Mouse (Mus musculus): Measurements from ENCODE around the gene Vmn1r6. TPM values are rescaled to one million over a fixed set of nuclear protein-coding genes. Genes with fewer than 3 reads are reported as not detected.
"Not testable (repeated sequence)": the region's sequence is repeated elsewhere in the genome, so short reads cannot be mapped to it uniquely, and the experiment has no call there.

Gene Vmn1r6
- total RNA-seq (2021), result not detected
- long read RNA-seq, result 0 reads

DNA sequence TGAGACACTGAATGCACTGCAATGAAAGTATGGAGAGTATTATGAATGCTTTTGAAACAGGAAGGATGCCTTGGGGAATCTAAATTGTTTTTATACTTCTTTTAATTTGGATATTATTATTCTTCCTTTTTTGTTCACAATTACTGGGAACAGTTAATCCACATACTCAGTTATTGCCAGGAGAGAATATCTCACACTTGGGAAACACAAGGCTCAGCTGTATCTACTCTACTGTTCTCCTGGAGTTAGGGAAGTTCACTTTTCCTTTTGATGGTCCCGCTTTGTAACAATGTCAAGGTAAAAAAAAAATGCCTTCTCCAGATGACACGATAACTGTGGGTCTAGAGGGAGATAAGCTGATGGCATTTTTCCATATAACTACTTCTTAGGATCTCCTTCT lies at the start of gene Vmn1r6:
Gene Vmn1r6 (plus strand): TSS at position 301 of the 400 bp plus-strand sequence.
- DNase-seq (ENCODE audit: low spot score in 2 of 2), result no peak

GRCm38 (mm10) chr6:56956436-56956835 lies 40.6 kb upstream of the Vmn1r6 start:
- no peak for DNase-seq (ENCODE audit: low spot score in 2 of 2)

DNA sequence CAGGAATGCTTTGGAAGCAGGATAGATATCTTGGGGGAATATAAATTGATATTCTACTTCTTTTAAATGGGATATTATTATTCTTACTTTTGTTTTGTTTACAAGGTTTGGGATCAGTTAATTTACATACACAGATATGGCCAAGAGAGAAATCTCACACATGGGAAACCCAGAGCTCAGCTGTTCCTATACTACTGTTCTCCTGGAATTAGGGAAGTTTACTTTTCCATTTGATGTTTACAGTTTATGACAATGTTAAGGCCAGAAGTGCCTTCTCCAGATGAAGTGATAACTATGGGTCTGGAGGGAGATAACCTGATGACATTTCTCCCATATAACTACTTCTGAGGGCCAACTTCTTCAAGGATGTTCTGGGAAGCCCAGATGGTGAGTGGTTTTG lies 27.1 kb upstream of the Vmn1r6 start, which contains the start of gene Vmn1r5:
Gene Vmn1r5 (plus strand): TSS at position 301 of the 400 bp plus-strand sequence.
- DNase-seq (ENCODE audit: low spot score in 2 of 2), result no peak

GRCm38 (mm10) chr6:57025224-57025623 lies 28.2 kb downstream of the Vmn1r6 start, which contains the start of gene Vmn1r7:
Gene Vmn1r7 (minus strand): TSS chr6:57025324.
- not testable (repeated sequence) for DNase-seq (ENCODE audit: low spot score in 2 of 2)

DNA sequence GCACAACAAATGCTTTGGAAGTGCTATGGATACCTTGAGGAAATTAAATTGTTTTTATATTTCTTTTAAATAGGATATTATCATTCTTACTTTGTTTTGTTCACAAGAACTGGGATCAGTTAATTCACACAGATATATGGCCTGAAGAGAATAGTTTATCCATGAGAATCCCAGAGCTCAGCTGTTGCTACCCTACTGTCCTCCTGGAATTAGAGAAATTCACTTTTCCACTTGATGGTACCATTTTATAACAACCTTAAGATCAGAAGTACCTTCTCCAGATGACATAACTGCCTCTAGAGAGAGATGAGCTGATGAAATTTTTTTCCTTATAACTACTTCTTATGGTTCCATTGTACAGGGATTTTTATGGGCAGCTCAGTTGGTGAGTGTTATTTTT lies 34.9 kb downstream of the Vmn1r6 start, which contains the start of gene Vmn1r8:
Gene Vmn1r8 (plus strand): TSS at position 301 of the 400 bp plus-strand sequence.
- no peak for DNase-seq (ENCODE audit: low spot score in 2 of 2)

DNA sequence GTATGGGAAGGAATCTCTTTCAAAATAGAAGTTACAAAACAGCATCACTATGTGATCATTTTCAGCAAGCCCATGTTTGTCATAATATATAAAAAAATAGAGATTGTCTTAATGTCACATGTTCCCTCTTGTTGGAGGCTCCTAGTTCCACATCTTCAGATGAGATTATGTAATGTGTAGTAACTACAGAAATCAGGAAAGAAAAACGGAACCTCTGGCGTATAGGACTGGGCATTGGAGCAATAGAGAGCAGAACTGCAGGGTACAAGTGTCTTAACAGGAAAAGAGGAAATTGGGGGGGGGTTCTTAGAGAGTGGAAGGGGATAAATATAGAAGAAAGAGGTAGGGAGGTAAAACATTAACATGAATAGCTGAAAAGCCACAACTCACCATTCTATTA lies 37.6 kb downstream of the Vmn1r6 start:
- DNase-seq (ENCODE audit: low spot score in 2 of 2), result no peak

Other genes starting within 250 kb of the Vmn1r6 start
- 10 to 100 TPM; 52.9 to 55.2 TPM for gene Kbtbd2, start 199.4 kb upstream of the Vmn1r6 start, total RNA-seq (2021)
- gene Fkbp9, start 165.2 kb upstream of the Vmn1r6 start, total RNA-seq (2021), result 10 to 100 TPM; 30.2 to 30.5 TPM
- 10 to 100 TPM; 38.2 to 38.6 TPM for gene Nt5c3, start 73.3 kb upstream of the Vmn1r6 start, total RNA-seq (2021)
- gene Vmn1r4, start 73.2 kb upstream of the Vmn1r6 start, total RNA-seq (2021), result under 1 TPM; 0.20 to 0.43 TPM
- not detected for gene Vmn1r5, start 27.0 kb upstream of the Vmn1r6 start, total RNA-seq (2021)
- gene Vmn1r7, start 28.1 kb downstream of the Vmn1r6 start, total RNA-seq (2021), result not detected
- gene Vmn1r8, start 35.0 kb downstream of the Vmn1r6 start, total RNA-seq (2021), result not detected
- gene Vmn1r9, start 69.5 kb downstream of the Vmn1r6 start, total RNA-seq (2021), result not detected
- gene Vmn1r10, start 112.2 kb downstream of the Vmn1r6 start, total RNA-seq (2021), result not detected
- gene Vmn1r11, start 136.2 kb downstream of the Vmn1r6 start, total RNA-seq (2021), result not detected
- gene Vmn1r12, start 159.7 kb downstream of the Vmn1r6 start, total RNA-seq (2021), result not detected
- not detected for gene Vmn1r13, start 206.0 kb downstream of the Vmn1r6 start, total RNA-seq (2021)
- not detected for gene Vmn1r14, start 234.4 kb downstream of the Vmn1r6 start, total RNA-seq (2021)